Mouse (Mus musculus) bone marrow, adult 2 months (tissue): Measurements from ENCODE around the gene Trpv2. TPM values are rescaled to one million over a fixed set of nuclear protein-coding genes. Genes with fewer than 3 reads are reported as not detected.

ENCODE experiments used
- H3K27ac ChIP-seq: fragments of 200-500 bp; 2 replicates; pipeline ENCODE4 v1.5.1; 2012; ENCODE audit warnings: low read depth, mild to moderate bottlenecking, control low read depth, inconsistent platforms, low read length; ENCODE audit not compliant: control insufficient read depth, poor library complexity, insufficient read depth
- H3K4me1 ChIP-seq: fragments of 200-500 bp; 2 replicates; pipeline ENCODE4 v1.6.1; 2011; ENCODE audit warnings: low read length; ENCODE audit not compliant: control insufficient read depth, insufficient read depth
- H3K4me3 ChIP-seq: fragments of 200-500 bp; replicated peaks from 2 replicates; pipeline ENCODE3; 2011; ENCODE audit warnings: mild to moderate bottlenecking, low read depth, low read length, control low read depth; ENCODE audit not compliant: control insufficient read depth
- CTCF ChIP-seq: fragments of 200-500 bp; IDR thresholded peaks from 2 replicates; pipeline ENCODE4 v1.5.1; 2011; ENCODE audit warnings: low read length, control low read depth; ENCODE audit not compliant: control insufficient read depth, insufficient read depth
- POLR2A ChIP-seq: fragments of 200-500 bp; IDR thresholded peaks from 2 replicates; pipeline ENCODE4 v1.6.1; 2011; ENCODE audit warnings: low read depth, mild to moderate bottlenecking, control low read depth, low read length, borderline replicate concordance; ENCODE audit not compliant: control insufficient read depth
- WGBS: fragments of 180-500 bp; shearing (Covaris S2); methylation state at CpG from one replicate; pipeline ENCODE4 v1.1.7; 2018; 5-methylcytosine and 5-hydroxymethylcytosine counted together
- polyA plus RNA-seq: library from polyadenylated mRNA; stranded (reverse); fragments of >200 nt; gene quantifications from 2 replicates; pipeline ENCODE4 v1.2.4, GENCODE M21; 2011; ENCODE audit warnings: low replicate concordance; ENCODE audit not compliant: missing spikeins, insufficient read depth, insufficient read length

The Trpv2 gene
- polyA plus RNA-seq, 1 experiment = 22.0 TPM

- Histone ChIP-seq H3K4me1 (no peaks in the 10 kb centered on the region; the same call in 1 of the 2 replicates), H3K4me3 (no peak overlapping the region), H3K27ac (no peak overlapping the region)
- WGBS = 59% methylated on average over 1 of the region's 1 CpGs
- TF ChIP-seq CTCF = no peak
- TF ChIP-seq POLR2A = no peak
Measured at GRCm38 (mm10) chr11:62566211-62566610, 8.1 kb upstream of the Trpv2 start.

DNA sequence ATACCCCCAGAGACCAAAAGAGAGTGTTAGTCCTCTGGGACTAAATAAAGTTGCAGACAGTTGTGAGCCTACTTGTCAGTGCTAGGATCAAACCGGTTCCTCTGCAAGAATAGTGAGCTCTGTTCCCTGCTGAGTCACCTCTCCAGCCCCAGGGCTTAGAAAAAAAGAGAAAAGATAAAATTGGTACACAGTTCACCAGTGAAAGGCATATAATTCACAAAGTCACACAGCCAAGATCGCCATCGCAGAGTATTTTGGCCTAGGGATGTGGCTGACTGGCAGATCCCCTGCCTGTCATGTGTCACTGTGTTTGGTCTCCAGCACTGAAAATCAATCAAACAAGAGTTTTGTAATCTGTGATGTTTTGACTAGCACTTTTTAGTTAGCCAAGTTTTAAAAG is 6.0 kb upstream of the Trpv2 start:
- no peaks in the 10 kb centered on the region; the same call in 1 of the 2 replicates for H3K4me1 ChIP-seq
- TF ChIP-seq CTCF (no peak), POLR2A (no peak)
- H3K4me3 ChIP-seq = no peak overlapping the region
- H3K27ac ChIP-seq = no peak overlapping the region
- 47% methylated on average over 3 of the region's 3 CpGs for WGBS

DNA sequence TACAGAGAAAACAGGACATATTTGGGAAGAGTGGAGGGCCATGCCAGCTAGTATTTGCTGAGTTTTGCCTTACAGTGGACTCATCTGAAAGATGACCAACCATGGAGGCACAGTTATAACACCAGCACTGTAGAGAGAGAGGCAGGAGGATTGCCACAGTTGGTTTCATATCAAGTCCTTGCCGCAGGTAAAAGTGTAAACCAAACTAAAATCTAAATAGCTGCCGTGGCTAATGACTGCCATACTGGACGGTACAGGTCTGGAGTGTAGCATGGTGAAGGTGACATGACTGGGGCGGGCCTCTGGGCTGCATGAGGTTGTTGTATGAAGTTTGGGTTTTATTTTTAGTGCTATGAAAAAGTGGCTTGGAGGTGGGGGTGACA is 408 bp downstream of the Trpv2 start:
- TF ChIP-seq POLR2A = no peak
- Histone ChIP-seq H3K4me1 (peaks cover 3% of the 10 kb centered on the region), H3K27ac (peak overlapping the region; percentile 80; the same call in 1 of the 2 replicates), H3K4me3 (peak overlapping the region; percentile 77)
- WGBS = 18% methylated on average over 4 of the region's 4 CpGs

DNA sequence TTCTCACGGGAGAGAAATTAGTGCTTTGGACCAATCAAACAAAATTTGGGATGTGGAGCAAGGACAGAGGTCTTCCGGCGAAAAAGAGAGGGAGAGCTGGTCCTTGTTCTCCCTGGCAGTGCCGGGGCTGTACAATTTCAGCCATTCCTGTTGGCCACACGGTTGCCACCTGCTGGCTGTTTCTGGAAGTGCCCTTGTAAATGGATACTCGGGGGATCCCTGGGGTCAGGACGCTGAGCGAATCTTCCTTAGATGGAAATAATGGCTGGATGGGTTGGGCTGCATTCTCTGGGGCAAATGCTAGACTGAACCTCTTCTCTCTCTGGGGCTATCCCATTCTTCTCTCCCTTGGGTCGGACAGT is 992 bp downstream of the Trpv2 start:
- Histone ChIP-seq H3K4me1 (peaks cover 3% of the 10 kb centered on the region), H3K4me3 (peak overlapping the region; percentile 81), H3K27ac (peak overlapping the region; percentile 61)
- WGBS = under 1% methylated on average over 9 of the region's 9 CpGs
- TF ChIP-seq POLR2A (no peak), CTCF (peak; percentile 94)

DNA sequence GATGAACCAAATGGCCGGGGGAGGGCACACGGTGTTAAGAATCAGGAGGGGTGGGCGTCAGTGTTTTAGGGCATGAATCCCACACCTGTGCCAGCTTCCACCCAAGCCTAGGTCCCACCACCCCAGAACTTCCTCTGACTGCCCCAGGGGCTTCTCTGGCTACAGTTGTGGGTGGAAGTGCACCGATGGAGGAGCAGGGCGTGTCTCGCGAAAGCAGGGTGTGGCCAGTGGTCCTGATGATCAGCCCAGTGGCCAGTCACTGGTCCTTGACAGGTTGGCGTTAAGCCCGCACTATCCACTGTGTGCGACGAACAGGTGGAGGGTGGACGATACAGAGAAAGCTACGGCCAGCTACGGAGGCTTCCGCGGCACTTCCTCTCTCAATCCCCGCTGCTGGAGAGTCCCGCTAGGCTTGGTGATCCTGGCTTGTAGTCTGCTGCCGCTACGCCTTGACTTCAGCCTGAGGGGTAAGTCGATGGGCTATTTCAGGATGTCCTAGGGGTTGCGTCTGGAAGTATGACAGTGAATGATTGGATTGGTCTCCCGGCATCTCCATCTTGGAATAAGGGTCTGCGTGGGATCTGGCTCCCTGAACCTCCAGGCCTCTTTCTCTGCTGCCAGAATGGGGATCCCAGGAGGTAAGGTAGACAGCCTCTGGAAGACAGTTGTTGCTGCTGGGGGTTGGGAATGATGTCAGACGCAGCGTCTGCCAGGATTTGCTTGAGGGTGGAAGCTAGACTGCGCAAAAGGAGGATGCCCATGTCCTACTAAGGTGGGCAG is 1.6 kb downstream of the Trpv2 start:
- H3K27ac ChIP-seq = peak overlapping the region; percentile 61
- peak overlapping the region; percentile 81 for H3K4me3 ChIP-seq
- H3K4me1 ChIP-seq = peaks cover 3% of the 10 kb centered on the region
- 2% methylated on average over 27 of the region's 27 CpGs for WGBS
- TF ChIP-seq CTCF (peak; percentile 24; the same call in 1 of the 2 replicates), POLR2A (peak; percentile 70)

DNA sequence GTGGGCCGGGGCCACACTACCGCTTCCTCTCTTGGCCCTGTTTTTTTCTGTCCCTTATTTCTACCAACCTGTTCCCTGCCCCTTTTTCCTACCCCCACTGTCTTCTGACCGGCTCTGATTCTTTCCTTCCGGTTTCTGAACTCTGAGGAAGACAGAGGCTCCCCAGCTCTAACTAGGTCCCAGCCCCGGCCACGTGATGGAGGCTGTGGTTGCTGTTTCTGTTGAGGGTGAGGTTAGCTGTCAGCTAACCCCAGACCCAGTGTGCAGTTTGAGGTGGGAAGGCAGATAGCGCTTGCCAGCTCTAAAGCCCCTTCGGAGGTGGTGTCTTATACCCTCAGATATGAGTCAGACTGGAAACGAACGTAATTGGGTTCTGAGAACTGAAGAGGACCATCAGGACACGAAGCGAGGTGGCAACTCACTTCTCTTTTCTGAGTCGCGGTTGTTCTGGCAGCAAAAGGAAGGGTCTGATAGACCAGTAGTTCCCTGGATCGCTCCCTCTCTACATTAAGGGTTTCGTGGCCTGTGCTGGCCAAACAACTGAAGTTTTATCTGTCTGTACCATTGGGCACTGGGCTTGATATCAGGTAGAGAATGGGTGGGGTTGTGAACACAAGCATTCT is 2.4 kb downstream of the Trpv2 start:
- Histone ChIP-seq H3K4me1 (peaks cover 3% of the 10 kb centered on the region), H3K4me3 (peak overlapping the region; percentile 81), H3K27ac (peak overlapping the region; percentile 61)
- no peak for TF ChIP-seq POLR2A
- no peak for TF ChIP-seq CTCF
- under 1% methylated on average over 16 of the region's 16 CpGs for WGBS

- no peak overlapping the region for H3K4me3 ChIP-seq
- TF ChIP-seq POLR2A (no peak), CTCF (no peak)
- 0 out of 2 replicates have a peak, but pooled peaks cover 1% of the 10 kb centered on the region for H3K4me1 ChIP-seq
- 91% methylated on average over 6 of the region's 6 CpGs for WGBS
- H3K27ac ChIP-seq = no peak overlapping the region
Measured at GRCm38 (mm10) chr11:62583031-62583430, 8.7 kb downstream of the Trpv2 start.

DNA sequence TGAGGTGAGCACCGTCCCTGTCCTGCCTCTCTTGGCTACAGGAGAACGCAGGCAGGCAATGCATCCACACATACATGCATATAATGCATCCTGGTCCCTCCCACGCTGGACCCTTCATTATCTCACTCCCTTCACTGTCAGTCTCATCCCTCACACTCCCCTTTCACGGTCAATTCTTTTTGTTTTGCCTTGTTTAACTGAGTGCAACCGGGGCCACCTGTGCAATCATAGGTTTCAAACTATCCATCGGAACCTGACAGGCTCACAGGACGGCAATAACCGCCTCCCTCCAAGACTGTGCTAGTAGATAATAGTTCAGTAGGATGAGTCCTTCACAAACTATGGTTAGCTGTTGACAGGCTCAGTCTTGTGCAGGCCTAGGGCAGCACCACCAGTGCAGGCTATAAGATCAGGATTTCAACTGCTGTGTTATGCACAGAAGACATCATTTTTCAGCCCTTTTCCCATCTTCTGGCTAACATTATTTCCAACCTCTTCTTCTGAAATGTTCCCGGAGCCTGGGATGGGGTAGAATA is 10.5 kb downstream of the Trpv2 start:
- H3K4me3 ChIP-seq = no peak overlapping the region
- 74% methylated on average over 9 of the region's 9 CpGs for WGBS
- no peak overlapping the region for H3K27ac ChIP-seq
- 0 out of 2 replicates have a peak, but pooled peaks cover 1% of the 10 kb centered on the region for H3K4me1 ChIP-seq
- TF ChIP-seq CTCF (no peak), POLR2A (no peak)
